Comparison of ENCODE assay signal across 8 mouse cellular contexts in genomic region chr3:40745661-40746547, GRCm38 (mm10). TPM values are rescaled to one million over a fixed set of nuclear protein-coding genes. Genes with fewer than 3 reads are reported as not detected.
DNase-seq lines count a peak whose midpoint lies in the region; ATAC-seq lines count a peak whose summit lies in the region.

No protein-coding gene starts in this region.

- H3K9ac ChIP-seq in embryonic facial prominence, embryonic 14.5 days (ENCODE audit: low read depth, low read length): peak overlapping the region; percentile 72
- H3K9ac ChIP-seq in hindbrain, embryonic 14.5 days: peak overlapping the region; percentile 87
- peak overlapping the region; percentile 74 for H3K9ac ChIP-seq in lung, embryonic 16.5 days (ENCODE audit: low read length)

- peak; percentile 80 for DNase-seq in heart, embryonic 10.5 days (ENCODE audit: low spot score)
- no peak for DNase-seq in heart, adult 11 months
- peak; percentile 63 for DNase-seq in MN1 (ENCODE audit: low spot score)
- DNase-seq in embryonic facial prominence, embryonic 14.5 days (ENCODE audit: low spot score): peak; percentile 53
- peak; percentile 54 for DNase-seq in hindbrain, embryonic 14.5 days (ENCODE audit: low spot score)
- peak; percentile 31 for DNase-seq in retina, postnatal 7 days (ENCODE audit: low read depth, low spot score)

- H3K4me1 ChIP-seq in heart, embryonic 10.5 days: peaks cover 13% of the 10 kb centered on the region
- H3K4me1 ChIP-seq in embryonic facial prominence, embryonic 14.5 days (ENCODE audit: control insufficient read depth, insufficient read depth, low read length): peaks cover 11% of the 10 kb centered on the region
- peaks cover 16% of the 10 kb centered on the region for H3K4me1 ChIP-seq in hindbrain, embryonic 14.5 days (replicated peaks; ENCODE audit: control insufficient read depth, insufficient read depth, low read length)
- H3K4me1 ChIP-seq in lung, embryonic 16.5 days (replicated peaks; ENCODE audit: control insufficient read depth, insufficient read depth, low read length): no peaks in the 10 kb centered on the region; the same call in 1 of the 2 replicates

- peak overlapping the region; percentile 88 for H3K4me3 ChIP-seq in heart, embryonic 10.5 days
- peak overlapping the region; percentile 71 for H3K4me3 ChIP-seq in embryonic facial prominence, embryonic 14.5 days (ENCODE audit: low read depth, low read length)
- H3K4me3 ChIP-seq in hindbrain, embryonic 14.5 days (replicated peaks; ENCODE audit: low read length): peak overlapping the region; percentile 81
- peak overlapping the region; percentile 78 for H3K4me3 ChIP-seq in lung, embryonic 16.5 days (ENCODE audit: low read length)

- WGBS in heart, embryonic 10.5 days: 4% methylated on average over 37 of the region's 37 CpGs
- WGBS in embryonic facial prominence, embryonic 14.5 days: 5% methylated on average over 21 of the region's 37 CpGs
- under 1% methylated on average over 37 of the region's 37 CpGs for WGBS in hindbrain, embryonic 14.5 days
- WGBS in lung, embryonic 16.5 days: 2% methylated on average over 36 of the region's 37 CpGs

- no peaks in the 10 kb centered on the region for H3K9me3 ChIP-seq in heart, embryonic 10.5 days
- H3K9me3 ChIP-seq in embryonic facial prominence, embryonic 14.5 days (ENCODE audit: control insufficient read depth, low read length): no peaks in the 10 kb centered on the region
- no peaks in the 10 kb centered on the region for H3K9me3 ChIP-seq in hindbrain, embryonic 14.5 days (ENCODE audit: control insufficient read depth, low read length)
- H3K9me3 ChIP-seq in lung, embryonic 16.5 days (ENCODE audit: control insufficient read depth, low read length): no peaks in the 10 kb centered on the region

- peak overlapping the region; percentile 94 for H3K4me2 ChIP-seq in embryonic facial prominence, embryonic 14.5 days (ENCODE audit: low read depth, low read length)
- H3K4me2 ChIP-seq in hindbrain, embryonic 14.5 days (replicated peaks): peak overlapping the region; percentile 64
- H3K4me2 ChIP-seq in lung, embryonic 16.5 days (ENCODE audit: low read depth, low read length): peak overlapping the region; percentile 73

- ATAC-seq in embryonic facial prominence, embryonic 14.5 days (ENCODE audit: low read depth): no peak
- no peak for ATAC-seq in hindbrain, embryonic 14.5 days (ENCODE audit: low FRiP score)
- peak; percentile 12; the same call in 1 of the 2 replicates for ATAC-seq in lung, embryonic 16.5 days (ENCODE audit: low read depth)
- ATAC-seq in megakaryocyte-erythroid progenitor cell, adult 5-6 weeks (replicated peaks; ENCODE audit: low FRiP score, low TSS enrichment, poor library complexity, severe bottlenecking): no peak; the same call in 1 of the 2 replicates

- H3K27ac ChIP-seq in heart, embryonic 10.5 days: peak overlapping the region; percentile 92
- H3K27ac ChIP-seq in embryonic facial prominence, embryonic 14.5 days (replicated peaks; ENCODE audit: low read depth, low read length): peak overlapping the region; percentile 68
- H3K27ac ChIP-seq in hindbrain, embryonic 14.5 days: peak overlapping the region; percentile 91
- H3K27ac ChIP-seq in lung, embryonic 16.5 days (ENCODE audit: low read length): peak overlapping the region; percentile 74

- H3K27me3 ChIP-seq in heart, embryonic 10.5 days (ENCODE audit: insufficient read depth, poor library complexity, severe bottlenecking): peaks cover 4% of the 10 kb centered on the region; the same call in 1 of the 2 replicates
- peaks cover 8% of the 10 kb centered on the region; the same call in 1 of the 2 replicates for H3K27me3 ChIP-seq in embryonic facial prominence, embryonic 14.5 days (replicated peaks; ENCODE audit: control insufficient read depth, insufficient read depth, low read length)
- no peaks in the 10 kb centered on the region for H3K27me3 ChIP-seq in hindbrain, embryonic 14.5 days (ENCODE audit: control insufficient read depth, insufficient read depth, low read length)
- H3K27me3 ChIP-seq in lung, embryonic 16.5 days (ENCODE audit: control insufficient read depth, insufficient read depth, low read depth, low read length): peaks cover 2% of the 10 kb centered on the region; the same call in 1 of the 2 replicates

- no peaks in the 10 kb centered on the region for H3K36me3 ChIP-seq in heart, embryonic 10.5 days
- H3K36me3 ChIP-seq in embryonic facial prominence, embryonic 14.5 days (ENCODE audit: control insufficient read depth, insufficient read depth, low read length): no peaks in the 10 kb centered on the region
- peaks cover 5% of the 10 kb centered on the region; the same call in 1 of the 2 replicates for H3K36me3 ChIP-seq in hindbrain, embryonic 14.5 days (replicated peaks; ENCODE audit: control insufficient read depth, insufficient read depth)
- H3K36me3 ChIP-seq in lung, embryonic 16.5 days (ENCODE audit: control insufficient read depth, insufficient read depth, low read length): no peaks in the 10 kb centered on the region

RNA-seq across cellular contexts. Expression of gene Hspa4l, which starts 1.6 kb away (rescaled TPM):
- polyA plus RNA-seq in heart, embryonic 10.5 days (2016; fragmentation: Nextera tagmentation; extraction: Ambion mirVana): 18.0 and 30.2 TPM in 2 replicates
- 16.4 and 23.9 TPM in 2 replicates for polyA plus RNA-seq in embryonic facial prominence, embryonic 14.5 days (2014; fragmentation: Nextera tagmentation; extraction: Ambion mirVana)
- polyA plus RNA-seq in hindbrain, embryonic 14.5 days (2014; fragmentation: Nextera tagmentation; extraction: Ambion mirVana): 56.0 and 65.4 TPM in 2 replicates
- polyA plus RNA-seq in lung, embryonic 16.5 days (2015; fragmentation: Nextera tagmentation; extraction: Ambion mirVana): 22.7 and 24.2 TPM in 2 replicates
- total RNA-seq in megakaryocyte-erythroid progenitor cell, adult 5-6 weeks (2014; fragmentation: Nextera tagmentation): 48.6 and 53.6 TPM in 2 replicates
- 63.4 and 75.8 TPM in 2 replicates for total RNA-seq in megakaryocyte-erythroid progenitor cell, adult 5-6 weeks (2017)

RNA-seq across cellular contexts. Expression of gene Slc25a31, which starts 37.2 kb away (rescaled TPM):
- 0.21 and 0.35 TPM in 2 replicates for polyA plus RNA-seq in heart, embryonic 10.5 days (2016; fragmentation: Nextera tagmentation; extraction: Ambion mirVana)
- 0.64 and 0.65 TPM in 2 replicates for polyA plus RNA-seq in embryonic facial prominence, embryonic 14.5 days (2014; fragmentation: Nextera tagmentation; extraction: Ambion mirVana)
- polyA plus RNA-seq in hindbrain, embryonic 14.5 days (2014; fragmentation: Nextera tagmentation; extraction: Ambion mirVana): 0.44 and 0.59 TPM in 2 replicates
- polyA plus RNA-seq in lung, embryonic 16.5 days (2015; fragmentation: Nextera tagmentation; extraction: Ambion mirVana): 0.10 and 0.48 TPM in 2 replicates
- total RNA-seq in megakaryocyte-erythroid progenitor cell, adult 5-6 weeks (2014; fragmentation: Nextera tagmentation): not detected in 2 replicates
- not detected in 2 replicates for total RNA-seq in megakaryocyte-erythroid progenitor cell, adult 5-6 weeks (2017)

RNA-seq across cellular contexts. Expression of gene Plk4, which starts 53.9 kb away (rescaled TPM):
- 57.6 and 69.0 TPM in 2 replicates for polyA plus RNA-seq in heart, embryonic 10.5 days (2016; fragmentation: Nextera tagmentation; extraction: Ambion mirVana)
- polyA plus RNA-seq in embryonic facial prominence, embryonic 14.5 days (2014; fragmentation: Nextera tagmentation; extraction: Ambion mirVana): 48.9 and 49.2 TPM in 2 replicates
- polyA plus RNA-seq in hindbrain, embryonic 14.5 days (2014; fragmentation: Nextera tagmentation; extraction: Ambion mirVana): 12.5 and 14.5 TPM in 2 replicates
- 57.6 and 64.0 TPM in 2 replicates for polyA plus RNA-seq in lung, embryonic 16.5 days (2015; fragmentation: Nextera tagmentation; extraction: Ambion mirVana)
- total RNA-seq in megakaryocyte-erythroid progenitor cell, adult 5-6 weeks (2014; fragmentation: Nextera tagmentation): 52.2 and 57.5 TPM in 2 replicates
- total RNA-seq in megakaryocyte-erythroid progenitor cell, adult 5-6 weeks (2017): 87.5 and 111 TPM in 2 replicates
